Mouse (Mus musculus): ENCODE results near the gene Rab10.

GRCm38 (mm10) chr12:3323241-3323640 lies 13.5 kb upstream of the Rab10 start:
- TF ChIP-seq CTCF (conservative IDR thresholded peaks at IDR 0.05; ENCODE audit: low read length) (no peak), NANOG (IDR thresholded peaks at IDR 0.05; ENCODE audit: borderline replicate concordance, low read length) (no peak), POU5F1 (IDR thresholded peaks at IDR 0.05; ENCODE audit: borderline replicate concordance, low read length) (no peak)

All from E14TG2a.4 (cell line).